Mouse (Mus musculus) right cerebral cortex, postnatal 4 days (tissue): Measurements from ENCODE around the gene Abcc10.
A peak's percentile ranks its signal among the peaks of the same experiment; 100 is the strongest.

Experiments used
- DNase-seq: peaks from one replicate; pipeline ENCODE4 v3.0.0-alpha.2; 2022

The Abcc10 gene

GRCm38 (mm10) chr17:46255147-46255546, 73.0 kb downstream of the Abcc10 start:
- no peak for DNase-seq

GRCm38 (mm10) chr17:46254106-46254505, 74.0 kb downstream of the Abcc10 start:
- peak; percentile 50 for DNase-seq

- DNase-seq: peak; percentile 95
These were observed 74.6 kb downstream of the Abcc10 start, which contains the start of gene Lrrc73 for GRCm38 (mm10) chr17:46253452-46254084. TSS of gene Lrrc73 (plus strand) at chr17:46253531.
